Comparison of ENCODE assay signal across 14 mouse cellular contexts in genomic region chr17:75808524-75809326, GRCm38 (mm10).
A peak's percentile ranks its signal among the peaks of the same experiment; 100 is the strongest.
DNase-seq lines count a peak whose midpoint lies in the region; ATAC-seq and TF ChIP-seq lines count a peak whose summit lies in the region.
"Had no signal": no experiment of that assay in that cellular context is flagged by ENCODE, and none has a peak within 500 bp of the region (broad histone marks: within the 10 kb centered on the region; RNA-seq: fewer than 3 reads in every experiment).

No protein-coding gene starts in this region.

- H3K4me2 ChIP-seq in kidney, embryonic 15.5 days: no peak overlapping the region
- H3K4me2 ChIP-seq in stomach, embryonic 15.5 days: no peak overlapping the region
- no peak overlapping the region for H3K4me2 ChIP-seq in stomach, postnatal 0 days (replicated peaks; ENCODE audit: low read depth)
- H3K4me2 ChIP-seq in forebrain, postnatal 0 days (ENCODE audit: low read depth): no peak overlapping the region
- H3K4me2 ChIP-seq: neural tube, embryonic 12.5 days had no signal

- H3K27ac ChIP-seq in kidney, embryonic 15.5 days: no peak overlapping the region
- H3K27ac ChIP-seq in stomach, embryonic 15.5 days: no peak overlapping the region
- no peak overlapping the region for H3K27ac ChIP-seq in stomach, postnatal 0 days (replicated peaks)
- H3K27ac ChIP-seq in forebrain, postnatal 0 days (ENCODE audit: low read depth, low read length): no peak overlapping the region; the same call in 1 of the 2 replicates
- H3K27ac ChIP-seq: neural tube, embryonic 12.5 days had no signal

- H3K27me3 ChIP-seq in kidney, embryonic 15.5 days: no peaks in the 10 kb centered on the region
- H3K27me3 ChIP-seq in stomach, embryonic 15.5 days (replicated peaks): no peaks in the 10 kb centered on the region
- H3K27me3 ChIP-seq in stomach, postnatal 0 days (ENCODE audit: control insufficient read depth, insufficient read depth, low read length): no peaks in the 10 kb centered on the region
- no peaks in the 10 kb centered on the region for H3K27me3 ChIP-seq in forebrain, postnatal 0 days (ENCODE audit: insufficient read depth, low read length)
- H3K27me3 ChIP-seq: neural tube, embryonic 12.5 days had no signal

- DNase-seq in kidney, postnatal 25 days: no peak
- DNase-seq in stomach, postnatal 0 days (ENCODE audit: low spot score): no peak
- DNase-seq in forebrain, postnatal 0 days: no peak
- no peak for DNase-seq in spleen, postnatal 4 days (ENCODE audit: low spot score in 2 of 2)
- DNase-seq in left cerebral cortex, adult 8-10 months (ENCODE audit: low spot score in 2 of 2): no peak
- DNase-seq: adrenal gland, adult 8-10 months; cerebellum, postnatal 10 days; kidney, adult 18-20 months; lung, postnatal 14 days; thymus, postnatal 14 days had no signal

- ATAC-seq in kidney, embryonic 15.5 days (replicated peaks; ENCODE audit: low FRiP score): peak; percentile 71; the same call in 1 of the 2 replicates
- 0 out of 2 replicates have a peak, but pooled peaks have one; percentile 47 for ATAC-seq in stomach, embryonic 15.5 days (ENCODE audit: insufficient read depth, low FRiP score, low read depth)
- ATAC-seq in stomach, postnatal 0 days (ENCODE audit: low FRiP score, low TSS enrichment): no peak
- ATAC-seq in forebrain, postnatal 0 days: peak; percentile 27; the same call in 1 of the 2 replicates

- no peaks in the 10 kb centered on the region for H3K4me1 ChIP-seq in kidney, embryonic 15.5 days
- H3K4me1 ChIP-seq in stomach, embryonic 15.5 days: no peaks in the 10 kb centered on the region
- no peaks in the 10 kb centered on the region for H3K4me1 ChIP-seq in stomach, postnatal 0 days (replicated peaks; ENCODE audit: control insufficient read depth, insufficient read depth)
- 0 out of 2 replicates have a peak, but pooled peaks cover 2% of the 10 kb centered on the region for H3K4me1 ChIP-seq in forebrain, postnatal 0 days (ENCODE audit: insufficient read depth)
- H3K4me1 ChIP-seq: neural tube, embryonic 12.5 days had no signal

- no peak for TF ChIP-seq EP300 in stomach, postnatal 0 days (optimal IDR thresholded peaks at IDR 0.05)

- no peaks in the 10 kb centered on the region for H3K36me3 ChIP-seq in kidney, embryonic 15.5 days
- no peaks in the 10 kb centered on the region for H3K36me3 ChIP-seq in stomach, embryonic 15.5 days
- H3K36me3 ChIP-seq in stomach, postnatal 0 days (ENCODE audit: control insufficient read depth, insufficient read depth, low read length): no peaks in the 10 kb centered on the region
- H3K36me3 ChIP-seq in forebrain, postnatal 0 days (ENCODE audit: insufficient read depth): no peaks in the 10 kb centered on the region
- H3K36me3 ChIP-seq: G1E; neural tube, embryonic 12.5 days had no signal

- no peak for TF ChIP-seq CTCF in stomach, postnatal 0 days (IDR thresholded peaks at IDR 0.05; ENCODE audit: low read depth)
- no peak for TF ChIP-seq CTCF in forebrain, postnatal 0 days (IDR thresholded peaks at IDR 0.05; ENCODE audit: low read depth)

- no peak overlapping the region for H3K4me3 ChIP-seq in kidney, embryonic 15.5 days (replicated peaks)
- no peak overlapping the region for H3K4me3 ChIP-seq in stomach, embryonic 15.5 days (replicated peaks)
- H3K4me3 ChIP-seq in stomach, postnatal 0 days (ENCODE audit: low read depth, low read length): no peak overlapping the region
- H3K4me3 ChIP-seq in forebrain, postnatal 0 days (ENCODE audit: low read depth, low read length): no peak overlapping the region
- H3K4me3 ChIP-seq: neural tube, embryonic 12.5 days had no signal

- WGBS in kidney, embryonic 15.5 days: 46% methylated on average over 6 of the region's 6 CpGs
- WGBS in stomach, embryonic 15.5 days: 67% methylated on average over 6 of the region's 6 CpGs
- 66% methylated on average over 6 of the region's 6 CpGs for WGBS in stomach, postnatal 0 days
- 17% methylated on average over 6 of the region's 6 CpGs for WGBS in forebrain, postnatal 0 days

- H3K9ac ChIP-seq in kidney, embryonic 15.5 days: no peak overlapping the region
- no peak overlapping the region for H3K9ac ChIP-seq in stomach, embryonic 15.5 days
- no peak overlapping the region for H3K9ac ChIP-seq in stomach, postnatal 0 days (ENCODE audit: low read length)
- H3K9ac ChIP-seq in forebrain, postnatal 0 days: no peak overlapping the region
- H3K9ac ChIP-seq: neural tube, embryonic 12.5 days had no signal

- no peaks in the 10 kb centered on the region for H3K9me3 ChIP-seq in kidney, embryonic 15.5 days (replicated peaks)
- no peaks in the 10 kb centered on the region for H3K9me3 ChIP-seq in stomach, embryonic 15.5 days
- no peaks in the 10 kb centered on the region for H3K9me3 ChIP-seq in stomach, postnatal 0 days (ENCODE audit: control insufficient read depth, low read length)
- H3K9me3 ChIP-seq in forebrain, postnatal 0 days (ENCODE audit: low read length): no peaks in the 10 kb centered on the region
- H3K9me3 ChIP-seq: neural tube, embryonic 12.5 days had no signal
